Mouse (Mus musculus) midbrain, postnatal 0 days (tissue): Measurements from ENCODE around the gene Hspb2. TPM values are rescaled to one million over a fixed set of nuclear protein-coding genes. Genes with fewer than 3 reads are reported as not detected.

Experiments
- ATAC-seq: fragments of 200-750 bp; cut with Nextera tagmentation; 2 replicates; pipeline ENCODE4 v1.8.0; 2017; ENCODE audit warnings: moderate number of reproducible peaks, mild to moderate bottlenecking, moderate TSS enrichment, moderate library complexity; ENCODE audit not compliant: low FRiP score
- DNase-seq: peaks from one replicate; pipeline ENCODE4 v3.0.0-alpha.2; 2015; ENCODE audit warnings: low spot score
- H3K27ac ChIP-seq: fragments of 300-500 bp; sonication (generic); 2 replicates; pipeline ENCODE4 v1.5.1; 2014; ENCODE audit warnings: low read depth, mild to moderate bottlenecking, low read length, mixed read lengths
- H3K27me3 ChIP-seq: fragments of 300-500 bp; sonication (generic); 2 replicates; pipeline ENCODE4 v1.6.1; 2014; ENCODE audit warnings: low read length, control low read depth, mixed read lengths; ENCODE audit not compliant: insufficient read depth
- H3K36me3 ChIP-seq: fragments of 300-500 bp; sonication (generic); 2 replicates; pipeline ENCODE4 v1.6.1; 2014; ENCODE audit warnings: low read length, control low read depth, mixed read lengths; ENCODE audit not compliant: insufficient read depth
- H3K4me1 ChIP-seq: fragments of 300-500 bp; sonication (generic); 2 replicates; pipeline ENCODE4 v1.6.1; 2014; ENCODE audit warnings: mild to moderate bottlenecking, control low read depth, antibody characterized with exemption, low read length, mixed read lengths; ENCODE audit not compliant: insufficient read depth
- H3K4me2 ChIP-seq: fragments of 300-500 bp; sonication (generic); 2 replicates; pipeline ENCODE4 v1.6.1; 2014; ENCODE audit warnings: low read depth, mild to moderate bottlenecking, low read length, mixed read lengths; ENCODE audit not compliant: poor library complexity, severe bottlenecking
- H3K4me3 ChIP-seq: fragments of 300-500 bp; sonication (generic); 2 replicates; pipeline ENCODE4 v1.5.1; 2014; ENCODE audit warnings: low read depth, mild to moderate bottlenecking, low read length, moderate library complexity
- H3K9ac ChIP-seq: fragments of 300-500 bp; sonication (generic); replicated peaks from 2 replicates; pipeline ENCODE4 v1.6.1; 2014; ENCODE audit warnings: mild to moderate bottlenecking, low read length, moderate library complexity, mixed read lengths; ENCODE audit not compliant: poor library complexity, severe bottlenecking
- H3K9me3 ChIP-seq: fragments of 300-500 bp; sonication (generic); 2 replicates; pipeline ENCODE4 v1.6.1; 2016; ENCODE audit warnings: low read length, control low read depth
- CTCF ChIP-seq: IDR thresholded peaks from 2 replicates; pipeline ENCODE4 v1.5.1; 2016; ENCODE audit warnings: antibody characterized with exemption, mild to moderate bottlenecking
- WGBS: fragments of 180-500 bp; shearing (Covaris S2); extraction: QIAGEN DNeasy Blood & Tissue Kit; methylation state at CpG from one replicate; pipeline ENCODE4 v1.1.7; 2014; 5-methylcytosine and 5-hydroxymethylcytosine counted together
- polyA plus RNA-seq: library from polyadenylated mRNA; unstranded; fragments of >200 nt; fragmentation: Nextera tagmentation; extraction: Ambion mirVana; gene quantifications from 2 replicates; pipeline ENCODE4 v1.2.1, GENCODE M21; 2015
- total RNA-seq: library from RNA; depleted of rRNA; stranded (reverse); fragments of >200 nt; gene quantifications from 2 replicates; pipeline ENCODE4 v1.2.3, GENCODE M21; 2014

The Hspb2 gene
- total and polyA plus RNA-seq, 2 experiments from 2014 or later, result 2.6 to 5.2 TPM

- no peaks in the 10 kb centered on the region for H3K36me3 ChIP-seq
- no peak for TF ChIP-seq CTCF
- WGBS, result 10% methylated on average over 4 of the region's 4 CpGs
- no peak overlapping the region for H3K4me3 ChIP-seq
- H3K27me3 ChIP-seq, result no peaks in the 10 kb centered on the region
- H3K4me2 ChIP-seq, result no peak overlapping the region
- H3K9me3 ChIP-seq, result no peaks in the 10 kb centered on the region
- no peak overlapping the region for H3K9ac ChIP-seq
- no peak overlapping the region for H3K27ac ChIP-seq
- ATAC-seq (no peak), DNase-seq (no peak)
- H3K4me1 ChIP-seq, result no peaks in the 10 kb centered on the region
These were observed 19.6 kb downstream of the Hspb2 start for GRCm38 (mm10) chr9:50732560-50732959.

- ATAC-seq, result no peak
- Histone ChIP-seq H3K36me3 (no peaks in the 10 kb centered on the region), H3K9ac (no peak overlapping the region), H3K27me3 (no peaks in the 10 kb centered on the region), H3K4me1 (no peaks in the 10 kb centered on the region), H3K4me3 (no peak overlapping the region), H3K4me2 (no peak overlapping the region), H3K9me3 (no peaks in the 10 kb centered on the region), H3K27ac (no peak overlapping the region)
- 69% methylated on average over 4 of the region's 4 CpGs for WGBS
- TF ChIP-seq CTCF, result no peak
- DNase-seq, result no peak
These were observed 22.6 kb downstream of the Hspb2 start for GRCm38 (mm10) chr9:50729600-50729999.

- Histone ChIP-seq H3K4me1 (peaks cover 3% of the 10 kb centered on the region; the same call in 1 of the 2 replicates), H3K9me3 (no peaks in the 10 kb centered on the region), H3K36me3 (no peaks in the 10 kb centered on the region), H3K4me2 (peak overlapping the region; percentile 85), H3K9ac (peak overlapping the region; percentile 63), H3K27ac (peak overlapping the region; percentile 81), H3K4me3 (peak overlapping the region; percentile 62), H3K27me3 (no peaks in the 10 kb centered on the region)
- ATAC-seq (peak; percentile 96), DNase-seq (peak; percentile 96)
- TF ChIP-seq CTCF, result peak; percentile 57
- under 1% methylated on average over 44 of the region's 45 CpGs for WGBS
These were observed 24.1 kb downstream of the Hspb2 start for GRCm38 (mm10) chr9:50727925-50728651.

GRCm38 (mm10) chr9:50727171-50727924 lies 24.8 kb downstream of the Hspb2 start:
- peak; percentile 20; the same call in 1 of the 2 replicates for ATAC-seq
- H3K27ac ChIP-seq, result peak overlapping the region; percentile 81
- DNase-seq, result peak; percentile 17

GRCm38 (mm10) chr9:50725921-50726590 lies 26.1 kb downstream of the Hspb2 start:
- TF ChIP-seq CTCF, result no peak
- H3K4me2 ChIP-seq, result peak overlapping the region; percentile 85
- peaks cover 3% of the 10 kb centered on the region; the same call in 1 of the 2 replicates for H3K4me1 ChIP-seq
- DNase-seq (no peak), ATAC-seq (no peak)
- H3K36me3 ChIP-seq, result no peaks in the 10 kb centered on the region
- peak overlapping the region; percentile 62 for H3K4me3 ChIP-seq
- 19% methylated on average over 8 of the region's 8 CpGs for WGBS
- H3K27me3 ChIP-seq, result no peaks in the 10 kb centered on the region
- H3K9ac ChIP-seq, result peak overlapping the region; percentile 33; the same call in 1 of the 2 replicates
- peak overlapping the region; percentile 52 for H3K27ac ChIP-seq
- no peaks in the 10 kb centered on the region for H3K9me3 ChIP-seq

More at GRCm38 (mm10) chr9:50727171-50727924, 24.8 kb downstream of the Hspb2 start:
- 2% methylated on average over 30 of the region's 30 CpGs for WGBS
- no peaks in the 10 kb centered on the region for H3K36me3 ChIP-seq
- H3K9me3 ChIP-seq, result no peaks in the 10 kb centered on the region
- no peaks in the 10 kb centered on the region for H3K27me3 ChIP-seq
- peaks cover 3% of the 10 kb centered on the region; the same call in 1 of the 2 replicates for H3K4me1 ChIP-seq
- H3K4me3 ChIP-seq, result peak overlapping the region; percentile 62
- H3K9ac ChIP-seq, result peak overlapping the region; percentile 63
- peak overlapping the region; percentile 85 for H3K4me2 ChIP-seq
- no peak for TF ChIP-seq CTCF
